Mouse (Mus musculus): ENCODE measurements around the gene Arhgef7. TPM values are rescaled to one million over a fixed set of nuclear protein-coding genes. Genes with fewer than 3 reads are reported as not detected.

Gene Arhgef7
- total RNA-seq, 2 experiments from 2014 or later: 107 to 109 TPM

DNA sequence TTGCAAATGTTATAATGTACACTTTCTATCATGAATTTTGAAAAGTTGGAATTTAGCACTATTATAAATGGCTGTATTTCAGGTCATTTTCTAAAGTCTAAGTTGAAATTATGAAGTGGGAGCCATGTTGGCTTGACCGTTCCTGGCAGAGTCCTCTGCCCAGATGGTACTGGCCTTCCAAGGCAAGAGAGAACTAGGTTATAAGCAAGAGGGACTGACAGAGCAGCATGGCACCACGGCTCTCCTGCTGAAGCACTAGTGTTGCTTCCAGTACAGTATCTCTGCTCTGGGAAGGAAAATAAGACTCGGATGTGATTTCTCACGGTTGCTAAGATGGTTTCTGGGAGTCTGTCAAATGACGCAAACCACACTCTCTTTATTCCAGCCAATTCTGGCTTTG is 34.5 kb downstream of the Arhgef7 start:
- no peak for DNase-seq (ENCODE audit: low spot score in 2 of 2)

- no peak for DNase-seq (ENCODE audit: low spot score in 2 of 2)
Measured at GRCm38 (mm10) chr8:11762821-11763220, 35.3 kb downstream of the Arhgef7 start.

DNA sequence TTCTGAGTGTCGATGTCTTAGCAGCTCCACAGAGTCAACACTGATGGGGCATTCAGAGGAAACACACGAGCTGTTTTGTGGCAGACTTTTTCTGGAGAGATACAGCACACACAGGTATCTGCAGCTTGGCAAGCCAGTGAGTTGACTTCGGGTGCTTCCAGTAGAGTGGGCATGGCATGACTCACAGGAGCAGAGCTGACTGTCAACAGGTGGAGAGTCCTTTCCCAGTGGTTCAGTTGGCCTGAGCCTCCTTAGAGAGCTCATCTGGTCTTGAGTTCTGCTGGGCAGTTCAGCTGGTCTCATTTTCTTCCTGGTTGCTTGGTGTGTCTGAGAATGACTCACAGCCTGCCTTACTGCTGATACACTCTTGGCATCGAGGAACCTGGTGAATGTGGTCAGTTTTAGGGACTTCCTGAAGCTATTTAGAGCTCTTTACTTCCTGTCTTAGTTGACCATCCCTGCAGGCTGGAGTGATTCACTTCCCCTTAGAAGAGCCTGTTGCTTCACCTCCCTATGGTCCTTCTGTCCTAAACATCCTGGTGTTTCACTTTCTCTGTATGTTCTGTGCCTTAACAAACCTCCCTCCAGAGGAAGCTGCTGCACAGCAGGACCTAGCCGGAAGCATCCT is 39.8 kb downstream of the Arhgef7 start:
- no peak for DNase-seq (ENCODE audit: low spot score in 2 of 2)

GRCm38 (mm10) chr8:11770001-11770400 is 42.5 kb downstream of the Arhgef7 start:
- DNase-seq (ENCODE audit: low spot score in 2 of 2): peak in 1 of 2 experiments; percentile 53

DNA sequence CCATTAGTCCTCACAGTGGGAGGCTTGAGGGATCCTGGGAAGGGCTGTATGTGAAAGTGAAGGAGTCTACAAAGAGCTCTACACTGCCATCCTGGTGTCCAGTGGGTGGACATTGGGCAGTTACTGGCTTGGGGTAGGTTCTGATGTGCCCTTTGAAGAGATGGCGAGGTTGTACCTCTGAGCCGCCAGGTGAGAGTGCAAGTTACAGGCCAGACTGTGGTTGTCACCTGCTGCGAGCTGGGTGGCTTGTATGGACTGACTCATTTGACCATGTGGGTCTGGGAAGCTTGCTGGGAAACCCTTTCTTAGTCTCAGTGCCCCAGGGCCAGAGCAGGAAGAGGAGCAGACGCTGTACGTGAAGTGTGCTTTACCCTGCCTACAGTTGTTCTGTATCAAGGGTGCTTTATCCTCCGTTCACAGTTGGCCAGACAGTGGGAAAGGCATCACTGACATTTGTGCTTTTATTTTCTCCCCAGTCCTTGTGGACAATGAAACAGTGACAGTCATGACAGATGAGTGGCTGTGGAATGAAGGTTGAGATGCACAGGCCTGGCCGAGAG is 43.1 kb downstream of the Arhgef7 start:
- no peak for DNase-seq (ENCODE audit: low spot score in 2 of 2)

- no peak for DNase-seq (ENCODE audit: low spot score in 2 of 2)
Measured at GRCm38 (mm10) chr8:11771608-11772007, 44.1 kb downstream of the Arhgef7 start.

DNA sequence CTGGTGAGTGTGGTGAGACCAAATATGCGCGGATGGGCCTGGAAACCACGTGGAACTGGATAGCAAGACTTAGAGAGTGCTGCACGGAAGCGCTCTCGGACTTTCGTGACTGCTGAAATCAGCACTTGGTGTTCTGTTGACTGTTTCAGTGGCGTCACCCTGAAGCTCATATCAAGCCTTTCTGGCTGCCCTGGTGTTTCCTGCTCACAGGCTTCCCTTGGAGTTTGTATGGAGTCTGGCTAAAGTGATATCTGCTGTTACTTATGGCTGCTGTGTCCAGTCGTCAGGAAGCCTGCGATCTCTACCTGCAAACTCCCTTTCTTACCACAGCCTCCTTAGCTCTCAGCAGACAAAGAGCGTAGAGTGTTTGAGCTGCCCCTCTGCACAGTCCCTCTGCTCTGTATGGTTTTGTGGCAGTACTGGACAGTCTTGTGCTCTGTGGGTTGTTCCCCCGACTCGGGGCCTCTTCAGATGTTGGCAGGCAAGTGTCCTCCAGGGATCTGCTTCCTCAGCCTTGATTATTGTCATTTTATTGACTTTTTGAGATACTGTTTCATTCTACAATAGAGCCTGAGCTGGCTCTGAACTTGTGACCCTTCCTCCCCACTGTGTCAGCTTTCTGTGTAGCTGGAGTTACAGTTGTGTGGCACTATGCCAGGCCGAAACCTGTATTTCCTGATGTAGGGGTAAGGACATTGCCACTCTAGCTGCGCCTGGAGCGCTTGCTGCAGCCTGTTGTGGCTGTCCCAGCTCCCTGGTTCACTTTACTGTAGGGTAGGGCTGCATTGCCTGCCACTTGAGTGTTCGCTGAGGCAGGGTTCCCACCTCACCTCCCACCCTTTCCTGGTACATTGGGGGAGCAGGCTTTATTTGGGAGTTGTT is 46.9 kb downstream of the Arhgef7 start:
- no peak for DNase-seq (ENCODE audit: low spot score in 2 of 2)

GRCm38 (mm10) chr8:11775889-11776288 is 48.4 kb downstream of the Arhgef7 start:
- DNase-seq (ENCODE audit: low spot score in 2 of 2): no peak

DNA sequence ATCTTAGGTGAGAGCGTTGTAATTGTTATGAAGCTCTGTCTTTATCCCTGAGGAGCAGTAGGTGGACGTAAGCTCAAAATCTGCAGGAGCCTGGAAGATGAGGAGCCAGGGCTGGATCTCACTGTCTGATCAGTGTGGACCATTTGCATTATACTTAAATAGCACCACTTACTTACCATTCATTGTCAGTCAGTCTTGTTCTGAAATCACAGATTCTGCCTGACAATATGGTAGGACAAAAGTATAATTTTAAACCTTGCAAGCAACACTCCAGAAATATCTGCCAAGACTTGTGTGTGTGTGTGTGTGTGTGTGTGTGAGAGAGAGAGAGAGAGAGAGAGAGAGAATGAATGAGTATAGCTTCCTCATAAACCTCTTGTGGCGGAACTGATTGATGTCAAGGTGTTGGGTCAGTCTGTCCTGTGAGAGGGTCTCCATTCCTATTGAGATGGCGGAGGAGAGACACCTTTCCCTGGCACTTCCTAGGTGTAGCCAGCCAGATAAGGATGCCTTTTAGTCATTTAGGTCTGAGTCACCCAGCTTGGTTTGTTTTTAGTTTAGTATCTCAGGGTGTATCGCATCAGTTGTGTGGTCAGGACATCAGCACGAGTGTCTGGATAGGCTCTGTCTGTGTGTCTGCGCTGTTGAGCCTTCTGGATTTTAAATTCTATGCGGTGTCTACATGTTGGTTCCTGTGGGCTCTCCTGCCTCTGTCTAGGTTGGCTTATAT is 49.1 kb downstream of the Arhgef7 start:
- DNase-seq (ENCODE audit: low spot score in 2 of 2): no peak

- DNase-seq (ENCODE audit: low spot score in 2 of 2): no peak
Measured at GRCm38 (mm10) chr8:11777201-11777600, 49.7 kb downstream of the Arhgef7 start.

- no peak for DNase-seq (ENCODE audit: low spot score in 2 of 2)
Measured at GRCm38 (mm10) chr8:11778646-11779433, 51.3 kb downstream of the Arhgef7 start.

DNA sequence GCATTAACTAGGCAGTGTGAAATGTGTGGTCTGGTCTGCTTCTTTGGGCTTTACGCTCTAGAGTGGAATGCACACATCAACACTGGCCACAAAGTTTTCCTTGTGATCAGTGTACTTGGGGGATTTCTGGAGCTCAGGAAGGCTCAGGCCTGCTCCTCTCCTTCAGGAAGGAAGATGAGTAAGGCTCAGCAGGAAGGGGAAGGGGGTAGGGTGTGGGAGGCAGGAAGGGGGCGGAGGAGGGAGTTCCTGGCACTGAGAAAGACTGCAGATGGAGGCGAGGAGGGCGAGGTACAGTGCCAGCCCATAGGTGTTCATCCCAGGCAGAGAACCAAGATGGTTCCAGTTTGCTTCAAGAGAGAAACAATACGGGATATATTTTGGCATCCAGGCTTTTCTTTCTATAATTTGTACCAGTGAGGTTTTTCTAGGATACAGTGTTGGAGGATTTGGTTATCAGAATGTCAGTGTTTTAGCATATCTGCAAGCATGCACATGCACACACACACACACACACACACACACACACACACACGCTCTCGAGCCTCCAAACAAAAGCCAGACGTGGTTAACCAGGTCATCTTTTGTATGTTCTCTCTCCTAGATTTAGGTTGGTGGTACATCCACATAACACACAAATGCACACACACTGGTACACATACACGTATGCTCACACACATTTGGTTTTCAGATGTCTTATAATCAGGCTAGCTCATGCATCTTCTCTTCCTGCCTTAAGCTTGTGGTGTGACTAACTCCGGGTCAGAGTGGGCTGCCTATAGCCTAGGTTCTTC is 52.5 kb downstream of the Arhgef7 start:
- DNase-seq (ENCODE audit: low spot score in 2 of 2): peak in 1 of 2 experiments; percentile 44

- no peak for DNase-seq (ENCODE audit: low spot score in 2 of 2)
Measured at GRCm38 (mm10) chr8:11780641-11781040, 53.1 kb downstream of the Arhgef7 start.

DNA sequence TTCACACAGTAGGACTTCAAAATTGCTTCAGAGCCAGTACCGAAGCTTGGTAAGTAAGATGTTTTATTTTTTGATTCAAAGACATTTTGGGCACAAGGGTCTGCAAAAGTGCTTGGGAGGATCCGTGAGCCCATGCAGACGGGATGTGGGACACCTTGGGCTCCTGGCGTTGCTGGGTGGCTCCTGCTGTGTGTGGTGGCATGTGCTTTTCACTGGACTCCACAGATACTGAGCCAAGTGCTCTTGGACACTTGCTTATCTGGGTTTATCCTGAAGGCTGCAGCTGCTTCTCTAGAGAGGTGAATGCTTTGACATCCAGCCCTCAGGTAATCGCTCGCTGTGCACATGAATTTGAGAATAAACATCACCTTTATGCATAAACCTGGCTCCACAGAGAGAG is 55.1 kb downstream of the Arhgef7 start:
- no peak for DNase-seq (ENCODE audit: low spot score in 2 of 2)

- DNase-seq (ENCODE audit: low spot score in 2 of 2): no peak
Measured at GRCm38 (mm10) chr8:11783861-11784594, 56.5 kb downstream of the Arhgef7 start.

- DNase-seq (ENCODE audit: low spot score in 2 of 2): no peak
Measured at GRCm38 (mm10) chr8:11785121-11785520, 57.6 kb downstream of the Arhgef7 start.

DNA sequence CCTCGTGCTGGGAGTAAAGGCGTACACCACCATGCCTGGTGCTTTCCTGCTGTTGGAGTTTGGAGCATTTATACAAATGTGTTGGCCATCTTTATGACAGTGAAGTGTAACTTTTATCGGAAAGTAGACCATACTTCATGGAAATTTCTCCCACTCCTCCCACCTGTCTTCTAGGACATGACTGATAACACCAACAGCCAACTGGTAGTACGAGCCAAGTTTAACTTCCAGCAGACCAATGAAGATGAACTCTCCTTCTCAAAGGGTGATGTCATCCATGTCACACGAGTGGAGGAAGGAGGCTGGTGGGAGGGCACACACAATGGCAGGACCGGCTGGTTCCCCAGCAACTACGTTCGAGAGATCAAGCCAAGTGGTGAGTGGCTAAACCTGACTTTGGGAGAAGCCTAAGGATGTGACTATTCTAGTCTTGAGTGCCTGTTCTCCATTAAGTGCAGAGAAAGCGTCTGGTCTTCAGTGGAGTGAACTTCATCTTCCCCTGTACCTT is 58.1 kb downstream of the Arhgef7 start:
- DNase-seq (ENCODE audit: low spot score in 2 of 2): no peak

DNA sequence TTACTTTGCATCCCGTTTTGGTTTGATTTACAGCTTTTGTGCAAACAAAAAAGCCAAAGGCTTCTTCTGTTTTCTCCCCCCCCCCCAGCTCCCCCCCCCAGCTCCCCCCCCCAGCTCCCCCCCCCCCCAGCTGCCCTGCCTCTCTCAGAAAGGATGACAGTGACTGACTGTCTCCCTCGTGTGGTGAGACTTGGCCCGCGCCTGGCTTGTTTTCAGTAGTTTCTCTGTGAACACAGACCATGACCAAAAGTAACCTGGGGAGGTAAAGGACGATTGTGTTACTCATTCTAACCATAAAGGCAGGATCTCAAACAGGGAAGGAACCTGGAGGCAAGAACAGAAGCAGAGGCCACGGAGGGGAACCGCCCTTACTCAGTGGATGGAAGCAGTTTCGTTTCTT is 60.7 kb downstream of the Arhgef7 start:
- DNase-seq (ENCODE audit: low spot score in 2 of 2): peak in 1 of 2 experiments; percentile 68

DNA sequence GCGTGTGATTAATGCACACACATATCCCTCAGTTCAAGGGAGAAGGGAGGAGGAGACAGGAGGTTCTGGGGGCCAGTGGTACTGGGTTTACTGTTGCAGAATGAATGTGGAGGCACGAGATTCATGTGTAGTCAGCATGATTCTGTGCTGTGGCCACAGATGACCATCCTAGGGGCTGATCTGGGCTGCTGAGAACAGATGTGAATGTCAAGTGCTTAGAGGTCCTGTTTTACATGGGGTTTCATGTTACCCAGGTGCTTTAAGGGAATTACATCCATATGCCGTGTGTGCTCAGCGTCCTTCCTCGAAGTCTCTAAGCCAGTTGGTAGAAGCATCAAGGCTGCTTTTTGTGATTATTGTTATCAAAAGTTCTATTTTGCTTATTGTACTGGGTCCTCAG is 61.6 kb downstream of the Arhgef7 start:
- no peak for DNase-seq (ENCODE audit: low spot score in 2 of 2)

Measured in layer of hippocampus, adult 18-20 months (tissue).